In genomic region chr10:69352212-69353085, GRCm38 (mm10) we compare ENCODE assay signal across 8 mouse cellular contexts. TPM values are rescaled to one million over a fixed set of nuclear protein-coding genes. Genes with fewer than 3 reads are reported as not detected.
DNase-seq lines count a peak whose midpoint lies in the region; ATAC-seq and TF ChIP-seq lines count a peak whose summit lies in the region.

Cdk1 (minus strand) TSS chr10:69352938.

- peak within 1 kb of the TSS; percentile 87 for H3K4me2 ChIP-seq in embryonic facial prominence, embryonic 14.5 days (ENCODE audit: low read depth, low read length)
- peak within 1 kb of the TSS; percentile 85 for H3K4me2 ChIP-seq in limb, embryonic 13.5 days (replicated peaks)
- peak within 1 kb of the TSS; percentile 100 for H3K4me2 ChIP-seq in midbrain, embryonic 16.5 days (ENCODE audit: low read length)

- TF ChIP-seq POLR2A in heart, adult 2 months (IDR thresholded peaks at IDR 0.05; ENCODE audit: insufficient read depth, low read depth, low read length) = no peak

- peaks cover 31% of the 10 kb centered on the region for H3K36me3 ChIP-seq in embryonic facial prominence, embryonic 14.5 days (ENCODE audit: control insufficient read depth, insufficient read depth, low read length)
- no peaks in the 10 kb centered on the region for H3K36me3 ChIP-seq in heart, adult 2 months (ENCODE audit: control insufficient read depth, insufficient read depth, low read length)
- H3K36me3 ChIP-seq in limb, embryonic 13.5 days = peaks cover 33% of the 10 kb centered on the region
- no peaks in the 10 kb centered on the region for H3K36me3 ChIP-seq in midbrain, embryonic 16.5 days (ENCODE audit: control insufficient read depth, insufficient read depth, low read length)

- ATAC-seq in embryonic facial prominence, embryonic 14.5 days (ENCODE audit: low read depth) = peak; percentile 98
- peak; percentile 96 for ATAC-seq in limb, embryonic 13.5 days (ENCODE audit: low FRiP score, low read depth)
- ATAC-seq in midbrain, embryonic 16.5 days = peak; percentile 97

- H3K4me3 ChIP-seq in embryonic facial prominence, embryonic 14.5 days (ENCODE audit: low read depth, low read length) = peak within 1 kb of the TSS; percentile 81
- peak within 1 kb of the TSS; percentile 67 for H3K4me3 ChIP-seq in heart, adult 2 months
- peak within 1 kb of the TSS; percentile 73 for H3K4me3 ChIP-seq in limb, embryonic 13.5 days
- H3K4me3 ChIP-seq in midbrain, embryonic 16.5 days (ENCODE audit: low read depth, low read length) = peak within 1 kb of the TSS; percentile 59

- TF ChIP-seq EP300 in heart, adult 2 months (IDR thresholded peaks at IDR 0.05; ENCODE audit: insufficient read depth, low read depth, low read length) = peak; percentile 53; the same call in 1 of the 2 replicates

- no peaks in the 10 kb centered on the region for H3K27me3 ChIP-seq in embryonic facial prominence, embryonic 14.5 days (replicated peaks; ENCODE audit: control insufficient read depth, insufficient read depth, low read length)
- H3K27me3 ChIP-seq in heart, adult 2 months (ENCODE audit: control insufficient read depth, insufficient read depth, low read length) = no peaks in the 10 kb centered on the region
- no peaks in the 10 kb centered on the region for H3K27me3 ChIP-seq in limb, embryonic 13.5 days
- no peaks in the 10 kb centered on the region for H3K27me3 ChIP-seq in midbrain, embryonic 16.5 days (ENCODE audit: control insufficient read depth, insufficient read depth, low read depth, low read length)

- peak; percentile 43 for TF ChIP-seq CTCF in heart, adult 2 months (IDR thresholded peaks at IDR 0.05)

- H3K27ac ChIP-seq in embryonic facial prominence, embryonic 14.5 days (replicated peaks; ENCODE audit: low read depth, low read length) = peak within 1 kb of the TSS; percentile 88
- no peak within 1 kb of the TSS; the same call in 1 of the 2 replicates for H3K27ac ChIP-seq in heart, adult 2 months
- H3K27ac ChIP-seq in limb, embryonic 13.5 days = peak within 1 kb of the TSS; percentile 89
- H3K27ac ChIP-seq in midbrain, embryonic 16.5 days (ENCODE audit: low read length) = 0 out of 2 replicates have a peak within 1 kb of the TSS, but pooled peaks have one; percentile 15

- peak within 1 kb of the TSS; percentile 84 for H3K9ac ChIP-seq in embryonic facial prominence, embryonic 14.5 days (ENCODE audit: low read depth, low read length)
- peak within 1 kb of the TSS; percentile 55 for H3K9ac ChIP-seq in heart, adult 2 months (ENCODE audit: low read depth, low read length)
- H3K9ac ChIP-seq in limb, embryonic 13.5 days = peak within 1 kb of the TSS; percentile 86
- peak within 1 kb of the TSS; percentile 54 for H3K9ac ChIP-seq in midbrain, embryonic 16.5 days (ENCODE audit: low read depth, low read length)

- under 1% methylated on average over 44 of the region's 51 CpGs for WGBS in embryonic facial prominence, embryonic 14.5 days
- under 1% methylated on average over 51 of the region's 51 CpGs for WGBS in heart, adult 2 months
- under 1% methylated on average over 51 of the region's 51 CpGs for WGBS in limb, embryonic 13.5 days
- WGBS in midbrain, embryonic 16.5 days = under 1% methylated on average over 50 of the region's 51 CpGs

- H3K79me2 ChIP-seq in heart, adult 2 months (replicated peaks; ENCODE audit: control insufficient read depth, insufficient read depth, low read length) = no peaks in the 10 kb centered on the region

- H3K4me1 ChIP-seq in embryonic facial prominence, embryonic 14.5 days (ENCODE audit: control insufficient read depth, insufficient read depth, low read length) = peaks cover 38% of the 10 kb centered on the region
- peaks cover 3% of the 10 kb centered on the region for H3K4me1 ChIP-seq in heart, adult 2 months (ENCODE audit: control insufficient read depth, insufficient read depth, low read length)
- peaks cover 42% of the 10 kb centered on the region for H3K4me1 ChIP-seq in limb, embryonic 13.5 days
- peaks cover 10% of the 10 kb centered on the region for H3K4me1 ChIP-seq in midbrain, embryonic 16.5 days (ENCODE audit: control insufficient read depth, insufficient read depth, low read length)

- DNase-seq in 3134 (ENCODE audit: extremely low read depth, insufficient read length, low spot score) = peak; percentile 98
- DNase-seq in adrenal gland, postnatal 36 days = peak; percentile 96
- DNase-seq in embryonic facial prominence, embryonic 14.5 days (ENCODE audit: low spot score) = peak; percentile 99
- peak; percentile 97 for DNase-seq in heart, adult 2 months
- DNase-seq in kidney, adult 8-10 months = peak; percentile 96 to 97
- DNase-seq in spleen, postnatal 10 days (ENCODE audit: low spot score in 2 of 2) = peak; percentile 94 to 95

- H3K9me3 ChIP-seq in embryonic facial prominence, embryonic 14.5 days (ENCODE audit: control insufficient read depth, low read length) = no peaks in the 10 kb centered on the region
- H3K9me3 ChIP-seq in limb, embryonic 13.5 days = no peaks in the 10 kb centered on the region
- H3K9me3 ChIP-seq in midbrain, embryonic 16.5 days (replicated peaks; ENCODE audit: control insufficient read depth, low read length, poor library complexity, severe bottlenecking) = no peaks in the 10 kb centered on the region

- intact Hi-C loops in heart, adult 2 months (cut with DNase I) = no loop called here

RNA-seq across cellular contexts. Expression of gene Cdk1, which starts in this region (rescaled TPM):
- 10 to 100 TPM; 12.6 to 12.9 TPM for total RNA-seq in adrenal gland, postnatal 36 days (2021)
- polyA plus RNA-seq in embryonic facial prominence, embryonic 14.5 days (2014; fragmentation: Nextera tagmentation; extraction: Ambion mirVana) = 397 and 436 TPM in 2 replicates
- 1 to 10 TPM in 1 of 2 experiments, under 1 TPM in 1; 0.52 to 1.1 TPM for total RNA-seq in heart, adult 2 months (2021)
- polyA plus RNA-seq in heart, adult 2 months (2012; rRNA removed) = 1.1 and 3.2 TPM in 2 replicates
- polyA plus RNA-seq in limb, embryonic 13.5 days (2015; fragmentation: Nextera tagmentation; extraction: Ambion mirVana) = 396 and 444 TPM in 2 replicates
- 31.9 and 49.3 TPM in 2 replicates for polyA plus RNA-seq in midbrain, embryonic 16.5 days (2015; fragmentation: Nextera tagmentation; extraction: Ambion mirVana)

Comparison
In these comparisons a context has a peak if more than half of its experiments do, and no peak if none do; other contexts are left out.
1. RNA of gene Cdk1 (total RNA-seq): 12.6 to 12.9 TPM in adrenal gland, postnatal 36 days; 0.52 to 1.1 TPM in heart, adult 2 months; every median in the first group is over 4 times any median in the second.
2. Peak in every context shown above with its lines, with median percentiles within 50 percentile points of each other: DNase-seq, ATAC-seq, H3K4me2 ChIP-seq, H3K4me3 ChIP-seq and H3K9ac ChIP-seq.